Mouse (Mus musculus): ENCODE data around the gene Plxnc1.

DNA sequence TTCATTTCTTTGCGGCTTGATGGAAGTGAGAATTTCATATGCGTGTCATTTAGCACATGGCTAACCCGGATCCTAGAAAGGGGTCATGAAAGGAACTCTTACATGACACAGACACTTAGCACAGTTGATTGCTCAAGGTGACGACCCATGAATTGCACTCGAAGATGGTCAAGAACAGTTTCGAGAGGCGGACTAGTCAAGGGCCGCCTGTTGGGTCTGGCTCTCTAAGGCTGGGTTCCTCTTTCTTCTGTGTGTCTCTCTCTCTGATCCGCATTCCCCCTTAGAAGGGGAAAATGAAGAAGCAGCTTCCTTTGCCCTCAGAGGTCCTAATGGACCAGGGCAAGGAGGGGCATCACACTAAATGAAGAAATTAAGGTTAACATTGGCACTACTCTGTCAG lies 94.7 kb downstream of the Plxnc1 start:
- TF ChIP-seq CTCF (conservative IDR thresholded peaks at IDR 0.05; ENCODE audit: low read length) (no peak), POU5F1 (IDR thresholded peaks at IDR 0.05; ENCODE audit: borderline replicate concordance, low read length) (no peak)

Data from E14TG2a.4 (cell line).